Mouse (Mus musculus) thymus, adult 2 months (tissue): ENCODE measurements around the gene Lingo4. TPM values are rescaled to one million over a fixed set of nuclear protein-coding genes. Genes with fewer than 3 reads are reported as not detected.

Experiments used
- DNase-seq: peaks from one replicate; pipeline ENCODE4 v3.0.0; 2021
- H3K27ac ChIP-seq: fragments of 200-500 bp; 2 replicates; pipeline ENCODE4 v1.5.1; 2012; ENCODE audit warnings: low read length, control low read depth; ENCODE audit not compliant: control insufficient read depth, insufficient read depth
- H3K27me3 ChIP-seq: fragments of 200-500 bp; 2 replicates; pipeline ENCODE4 v1.6.1; 2012; ENCODE audit warnings: mild to moderate bottlenecking, low read length, moderate library complexity, mixed read lengths; ENCODE audit not compliant: control insufficient read depth, insufficient read depth
- H3K36me3 ChIP-seq: fragments of 200-500 bp; 2 replicates; pipeline ENCODE4 v1.6.1; 2012; ENCODE audit warnings: mild to moderate bottlenecking, low read length, moderate library complexity; ENCODE audit not compliant: control insufficient read depth, insufficient read depth
- H3K4me1 ChIP-seq: fragments of 200-500 bp; replicated peaks from 2 replicates; pipeline ENCODE4 v1.6.1; 2012; ENCODE audit warnings: low read length; ENCODE audit not compliant: control insufficient read depth, insufficient read depth
- H3K4me3 ChIP-seq: fragments of 200-500 bp; 2 replicates; pipeline ENCODE4 v1.5.1; 2012; ENCODE audit warnings: mild to moderate bottlenecking, low read length, control low read depth, moderate library complexity; ENCODE audit not compliant: control insufficient read depth, insufficient read depth
- CTCF ChIP-seq: fragments of 200-500 bp; IDR thresholded peaks from 2 replicates; pipeline ENCODE4 v1.5.1; 2012; ENCODE audit warnings: mild to moderate bottlenecking, control low read depth, low read length, moderate library complexity, borderline replicate concordance; ENCODE audit not compliant: control insufficient read depth, poor library complexity, insufficient read depth; ENCODE audit errors: extremely low read depth
- POLR2A ChIP-seq: fragments of 200-500 bp; IDR thresholded peaks from 2 replicates; pipeline ENCODE4 v1.6.1; 2012; ENCODE audit warnings: mild to moderate bottlenecking, low read length, control low read depth, moderate library complexity; ENCODE audit not compliant: control insufficient read depth, poor library complexity, insufficient read depth; ENCODE audit errors: extremely low read depth
- whole genome bisulfite sequencing: fragments of 180-500 bp; shearing (Covaris S2); methylation state at CpG from one replicate; pipeline ENCODE4 v1.1.7; 2018; 5-methylcytosine and 5-hydroxymethylcytosine counted together
- polyA plus RNA-seq: library from polyadenylated mRNA; depleted of rRNA; stranded (reverse); fragments of >200 nt; gene quantifications from 2 replicates; pipeline ENCODE4 v1.2.3, GENCODE M21; 2012; rRNA removed

Gene Lingo4
- polyA plus RNA-seq = 6.0 and 6.1 TPM in 2 replicates

DNA sequence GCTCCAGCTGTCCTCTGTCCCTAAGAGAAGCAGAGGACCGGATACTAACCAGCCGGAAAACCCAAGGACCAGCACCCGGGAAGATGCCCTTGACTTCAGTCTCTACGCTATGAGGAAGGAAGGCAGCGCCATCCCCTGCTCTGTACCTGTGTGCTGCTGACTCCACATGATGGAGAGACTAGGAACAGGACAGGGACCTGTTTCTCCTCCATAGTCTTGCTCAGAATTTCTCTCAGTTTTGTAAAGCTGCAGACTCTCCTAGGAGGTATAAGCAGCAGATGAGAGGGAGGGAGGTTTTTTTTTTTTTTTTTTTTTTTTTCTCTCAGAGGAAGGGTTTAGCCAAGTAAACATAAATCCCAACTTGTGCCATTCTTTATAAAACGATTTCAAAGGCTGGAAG is at the start of gene Lingo4:
TSS of gene Lingo4 (plus strand) at position 301 of the 400 bp plus-strand sequence.
- WGBS = 77% methylated on average over 6 of the region's 6 CpGs
- TF ChIP-seq CTCF = no peak
- no peak for TF ChIP-seq POLR2A
- H3K4me3 ChIP-seq = peak within 1 kb of the TSS; percentile 2
- no peaks in the 10 kb centered on the region for H3K27me3 ChIP-seq
- peak within 1 kb of the TSS; percentile 11; the same call in 1 of the 2 replicates for H3K27ac ChIP-seq
- H3K4me1 ChIP-seq = peaks cover 30% of the 10 kb centered on the region
- peak; percentile 5 for DNase-seq
- peaks cover 34% of the 10 kb centered on the region for H3K36me3 ChIP-seq

DNA sequence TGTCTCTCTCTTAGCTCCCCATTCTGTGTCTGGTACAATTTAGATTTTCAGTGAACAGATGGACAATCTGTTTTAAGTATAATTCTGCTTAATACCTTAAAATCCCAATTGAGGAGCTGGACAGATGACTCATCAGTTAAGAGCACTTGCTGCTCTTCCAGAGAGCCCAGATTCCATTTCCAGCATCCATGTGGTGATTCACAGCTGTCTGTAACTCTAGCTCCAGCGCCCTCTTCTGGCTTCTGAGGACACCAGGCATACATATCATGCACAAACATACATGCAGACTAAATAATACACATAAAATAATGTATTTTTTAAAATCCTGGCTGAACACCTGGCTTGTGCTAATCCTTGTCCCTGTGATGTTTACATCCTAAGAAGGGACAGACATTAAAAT is 37.5 kb upstream of the Lingo4 start:
- H3K4me1 ChIP-seq = peaks cover 7% of the 10 kb centered on the region
- no peak overlapping the region for H3K4me3 ChIP-seq
- peaks cover 14% of the 10 kb centered on the region for H3K36me3 ChIP-seq
- WGBS = 3% methylated on average over 1 of the region's 1 CpGs
- H3K27ac ChIP-seq = no peak overlapping the region
- no peak for DNase-seq
- no peaks in the 10 kb centered on the region for H3K27me3 ChIP-seq
- TF ChIP-seq CTCF (no peak), POLR2A (no peak)

DNA sequence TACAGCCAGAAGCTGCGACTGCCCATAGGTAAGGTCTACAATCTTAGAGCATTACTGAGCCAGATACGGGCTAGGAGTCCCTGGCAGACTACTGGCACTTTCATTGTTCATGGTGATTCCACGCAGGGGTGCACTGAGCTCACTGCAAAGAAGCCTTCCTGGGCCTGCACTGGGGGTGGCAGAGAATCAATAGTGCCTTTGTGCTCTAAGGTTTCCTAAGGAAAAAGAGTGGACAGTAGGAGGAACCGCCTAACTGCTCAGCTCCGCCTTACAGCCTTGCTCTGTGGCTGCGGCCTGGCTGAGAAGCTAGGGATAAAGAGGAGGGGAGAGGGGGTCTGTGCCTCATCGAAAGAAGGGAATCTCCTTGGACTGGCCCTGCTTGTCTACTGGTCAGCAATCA is 36.2 kb upstream of the Lingo4 start, which contains the start of gene C2cd4d:
TSS of gene C2cd4d (plus strand) at position 301 of the 400 bp plus-strand sequence.
- Histone ChIP-seq H3K27ac (no peak within 1 kb of the TSS), H3K27me3 (no peaks in the 10 kb centered on the region), H3K36me3 (peaks cover 22% of the 10 kb centered on the region), H3K4me1 (peaks cover 7% of the 10 kb centered on the region), H3K4me3 (no peak within 1 kb of the TSS)
- no peak for TF ChIP-seq POLR2A
- TF ChIP-seq CTCF = no peak
- WGBS = 89% methylated on average over 7 of the region's 7 CpGs
- DNase-seq = no peak

DNA sequence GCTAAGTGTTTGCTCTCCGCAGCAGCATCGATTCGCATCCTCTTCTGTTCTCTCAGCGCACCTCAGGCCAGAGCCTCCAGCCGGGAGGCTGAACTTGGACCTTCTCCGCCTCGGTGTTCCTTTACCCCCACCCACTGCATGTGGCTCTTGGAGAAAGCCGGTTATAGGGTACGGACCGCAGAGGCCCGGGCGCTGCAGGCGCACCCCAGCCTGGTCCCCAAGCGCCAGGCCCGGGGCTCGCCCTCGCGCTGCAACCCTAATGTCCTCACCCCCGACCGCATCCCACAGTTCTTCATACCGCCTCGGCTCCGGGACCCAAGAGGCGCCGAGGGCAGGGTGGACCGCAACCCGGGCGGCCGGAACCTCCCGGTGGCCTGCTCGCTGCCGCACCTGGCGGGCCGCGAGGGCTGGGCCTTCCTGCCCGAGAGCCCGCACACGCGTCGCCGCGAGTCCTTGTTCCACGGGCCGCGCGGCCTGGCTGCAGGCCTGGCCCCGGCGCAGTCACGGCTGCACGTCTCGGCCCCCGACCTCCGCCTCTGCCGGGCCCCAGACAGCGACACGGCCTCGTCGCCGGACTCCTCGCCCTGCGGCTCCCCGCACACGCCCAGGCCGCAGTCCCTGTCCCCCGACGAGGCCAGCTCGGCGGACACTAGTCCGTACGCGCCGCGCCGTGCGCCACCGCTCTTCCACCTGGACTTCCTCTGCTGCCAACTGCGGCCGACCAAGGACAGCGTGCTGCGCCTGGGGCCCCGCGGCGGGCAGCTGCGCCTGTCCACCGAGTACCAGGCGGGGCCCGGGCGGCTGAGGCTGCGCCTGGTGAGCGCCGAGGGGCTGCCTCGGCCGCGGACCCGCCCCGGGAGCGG is 34.8 kb upstream of the Lingo4 start:
- Histone ChIP-seq H3K36me3 (peaks cover 22% of the 10 kb centered on the region), H3K4me3 (peak overlapping the region; percentile 4; the same call in 1 of the 2 replicates), H3K27ac (no peak overlapping the region), H3K27me3 (no peaks in the 10 kb centered on the region), H3K4me1 (peaks cover 13% of the 10 kb centered on the region)
- WGBS = 19% methylated on average over 97 of the region's 97 CpGs
- DNase-seq = no peak
- TF ChIP-seq POLR2A = no peak
- no peak for TF ChIP-seq CTCF

DNA sequence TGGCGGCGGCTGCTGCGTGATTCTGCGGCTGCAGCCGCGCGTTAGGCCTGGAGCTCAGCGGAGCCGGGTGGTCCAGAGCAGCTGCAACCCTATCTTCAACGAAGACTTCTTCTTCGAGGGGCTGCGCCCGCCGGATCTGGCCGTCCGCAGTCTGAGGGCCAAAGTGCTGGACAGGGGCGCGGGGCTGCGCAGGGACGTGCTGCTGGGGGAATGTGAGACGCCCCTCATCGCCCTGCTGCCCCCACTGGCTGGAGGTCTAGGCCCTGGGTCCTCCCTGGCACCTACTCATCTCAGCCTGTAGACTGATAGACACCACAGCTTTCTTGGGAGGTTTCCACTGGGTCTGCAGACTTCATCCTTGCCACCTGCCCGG is 34.2 kb upstream of the Lingo4 start:
- H3K27ac ChIP-seq = no peak overlapping the region

DNA sequence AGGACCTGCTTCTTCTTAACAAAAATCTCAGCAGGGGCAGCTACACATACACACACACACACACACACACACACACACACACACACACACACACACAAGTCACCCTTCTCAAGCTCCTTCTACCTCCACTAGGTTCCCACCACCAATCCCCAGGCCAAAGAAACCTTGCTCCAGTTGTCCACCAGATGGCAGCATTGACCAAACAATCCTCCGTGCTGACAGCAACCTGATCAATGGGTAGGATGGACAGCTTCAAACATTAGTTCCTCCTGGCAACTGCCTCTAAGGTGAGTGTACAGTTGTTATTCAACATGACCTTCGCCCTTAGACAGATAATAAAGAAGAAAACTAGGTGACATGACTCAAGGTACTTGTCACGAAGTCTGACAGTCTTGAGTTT is 31.6 kb upstream of the Lingo4 start:
- Histone ChIP-seq H3K27ac (no peak overlapping the region), H3K36me3 (peaks cover 22% of the 10 kb centered on the region), H3K27me3 (no peaks in the 10 kb centered on the region), H3K4me1 (peaks cover 27% of the 10 kb centered on the region), H3K4me3 (no peak overlapping the region)
- peak; percentile 82 for DNase-seq
- 32% methylated on average over 3 of the region's 3 CpGs for WGBS
- TF ChIP-seq CTCF = peak; percentile 69; the same call in 1 of the 2 replicates
- no peak for TF ChIP-seq POLR2A

More for the DNA sequence above, 34.2 kb upstream of the Lingo4 start:
- H3K27me3 ChIP-seq = no peaks in the 10 kb centered on the region
- H3K4me1 ChIP-seq = peaks cover 16% of the 10 kb centered on the region
- 17% methylated on average over 23 of the region's 23 CpGs for WGBS
- TF ChIP-seq CTCF = 0 out of 2 replicates have a peak, but pooled peaks have one; percentile 15
- TF ChIP-seq POLR2A = no peak
- peaks cover 22% of the 10 kb centered on the region for H3K36me3 ChIP-seq
- DNase-seq = no peak
- no peak overlapping the region for H3K4me3 ChIP-seq
